Mouse (Mus musculus): ENCODE measurements at regions not wholly inside any gene's neighbourhood (a gene's known extent, or its start where the extent isn't known, plus 50 kb on each side); places are given as distances from the start of the nearest gene placed in this dataset.

- TF ChIP-seq CTCF (conservative IDR thresholded peaks at IDR 0.05 in 1 of 2, IDR thresholded peaks at IDR 0.05 in 1 of 2; ENCODE audit: low read depth in 2 of 2, low read length in 2 of 2) (no peak), MAZ (IDR thresholded peaks at IDR 0.05; ENCODE audit: low read depth, low read length) (no peak)
These were observed 383.4 kb upstream of the Zfp703 start for GRCm38 (mm10) chr8:26593536-26594368.
